Mouse (Mus musculus) midbrain, embryonic 14.5 days (tissue): ENCODE data around the gene Ubr3. TPM values are rescaled to one million over a fixed set of nuclear protein-coding genes. Genes with fewer than 3 reads are reported as not detected.

ENCODE experiments used
- ATAC-seq: fragments of 200-750 bp; cut with Nextera tagmentation; 2 replicates; pipeline ENCODE4 v1.8.0; 2017; ENCODE audit warnings: moderate number of reproducible peaks, moderate library complexity; ENCODE audit not compliant: low FRiP score, low TSS enrichment
- DNase-seq: peaks from one replicate; pipeline ENCODE4 v3.0.0-alpha.2; 2015
- H3K27ac ChIP-seq: fragments of 300-500 bp; sonication (generic); replicated peaks from 2 replicates; pipeline ENCODE4 v1.5.1; 2014; ENCODE audit warnings: mild to moderate bottlenecking, low read depth, low read length, moderate library complexity
- H3K27me3 ChIP-seq: fragments of 300-500 bp; sonication (generic); 2 replicates; pipeline ENCODE4 v1.6.1; 2014; ENCODE audit warnings: low read length, control low read depth, mixed read lengths; ENCODE audit not compliant: control insufficient read depth, insufficient read depth
- H3K36me3 ChIP-seq: fragments of 300-500 bp; sonication (generic); 2 replicates; pipeline ENCODE4 v1.6.1; 2014; ENCODE audit warnings: low read length, control low read depth; ENCODE audit not compliant: control insufficient read depth, insufficient read depth
- H3K4me1 ChIP-seq: fragments of 300-500 bp; sonication (generic); 2 replicates; pipeline ENCODE4 v1.6.1; 2014; ENCODE audit warnings: mild to moderate bottlenecking, antibody characterized with exemption, low read length, control low read depth; ENCODE audit not compliant: control insufficient read depth, insufficient read depth
- H3K4me2 ChIP-seq: fragments of 300-500 bp; sonication (generic); 2 replicates; pipeline ENCODE4 v1.6.1; 2014; ENCODE audit warnings: mild to moderate bottlenecking, low read length, moderate library complexity
- H3K4me3 ChIP-seq: fragments of 300-500 bp; sonication (generic); replicated peaks from 2 replicates; pipeline ENCODE4 v1.5.1; 2014; ENCODE audit warnings: low read depth, low read length
- H3K9ac ChIP-seq: fragments of 300-500 bp; sonication (generic); replicated peaks from 2 replicates; pipeline ENCODE4 v1.6.1; 2014; ENCODE audit warnings: mild to moderate bottlenecking, low read length, moderate library complexity
- H3K9me3 ChIP-seq: fragments of 300-500 bp; sonication (generic); 2 replicates; pipeline ENCODE4 v1.6.1; 2016; ENCODE audit warnings: low read length, control low read depth, mixed read lengths; ENCODE audit not compliant: control insufficient read depth
- WGBS: fragments of 180-500 bp; shearing (Covaris S2); extraction: QIAGEN DNeasy Blood & Tissue Kit; methylation state at CpG from one replicate; pipeline ENCODE4 v1.1.7; 2014; 5-methylcytosine and 5-hydroxymethylcytosine counted together
- polyA plus RNA-seq: library from polyadenylated mRNA; unstranded; fragments of >200 nt; fragmentation: Nextera tagmentation; extraction: Ambion mirVana; gene quantifications from 2 replicates; pipeline ENCODE4 v1.2.1, GENCODE M21; 2014

The Ubr3 gene
- polyA plus RNA-seq, 1 experiment from 2014 or later, result 26.9 TPM

- Histone ChIP-seq H3K4me3 (no peak overlapping the region), H3K4me1 (peaks cover 25% of the 10 kb centered on the region), H3K9ac (no peak overlapping the region), H3K36me3 (no peaks in the 10 kb centered on the region), H3K27me3 (no peaks in the 10 kb centered on the region), H3K4me2 (no peak overlapping the region), H3K27ac (no peak overlapping the region), H3K9me3 (no peaks in the 10 kb centered on the region)
- ATAC-seq (no peak), DNase-seq (no peak)
- WGBS, result 93% methylated on average over 4 of the region's 4 CpGs
Observed at GRCm38 (mm10) chr2:70058201-70058600, 161.2 kb downstream of the Ubr3 start.

DNA sequence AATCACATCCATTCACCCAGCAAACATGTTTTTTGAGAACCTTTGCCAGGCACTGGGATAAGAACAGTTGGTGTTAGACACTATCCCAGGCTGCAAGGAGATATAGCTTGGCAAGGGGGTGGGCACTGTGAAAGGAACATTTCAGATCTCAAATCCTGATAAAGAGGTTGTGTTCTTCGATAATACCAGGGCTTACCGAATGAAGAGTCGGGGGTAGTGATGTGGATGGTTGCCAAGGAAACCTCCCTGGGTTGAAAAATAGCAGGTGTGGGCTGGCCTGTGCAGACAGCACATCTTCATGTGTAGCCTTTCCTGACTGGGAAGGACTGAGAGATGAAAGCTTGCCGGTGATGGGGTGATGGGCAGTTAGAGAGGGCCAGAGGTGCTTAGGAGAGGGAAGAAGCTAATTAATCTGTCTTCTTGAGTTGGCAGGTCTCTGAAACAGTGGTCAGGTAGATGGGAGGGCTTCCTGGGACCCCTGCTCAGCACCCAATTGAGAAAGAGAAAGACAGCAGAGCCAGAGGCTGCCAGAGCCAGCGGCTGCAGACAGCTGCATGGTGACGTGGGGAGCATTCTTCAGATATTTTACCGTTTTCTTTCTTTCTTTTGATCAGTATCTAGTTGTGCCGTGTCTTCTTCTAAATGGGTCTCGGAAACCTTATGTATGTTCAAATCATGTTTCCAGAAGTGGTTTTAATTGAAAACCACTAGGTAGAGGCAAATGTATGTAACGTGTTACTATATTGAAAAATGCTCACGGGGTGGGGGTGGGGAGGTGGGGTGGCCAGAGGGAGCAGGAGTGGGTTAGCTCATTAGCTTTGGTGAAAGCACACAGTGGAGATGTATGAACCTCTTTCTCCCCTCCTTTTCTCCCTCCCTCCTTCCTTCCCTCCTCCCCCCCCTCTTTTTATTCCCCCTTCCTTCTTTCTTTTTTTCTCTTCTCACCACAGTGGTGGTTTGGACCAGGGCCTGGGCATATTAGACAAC lies 163.6 kb downstream of the Ubr3 start:
- WGBS, result 24% methylated on average over 11 of the region's 11 CpGs
- Histone ChIP-seq H3K27me3 (no peaks in the 10 kb centered on the region), H3K4me2 (peak overlapping the region; percentile 27), H3K27ac (peak overlapping the region; percentile 83), H3K4me1 (peaks cover 15% of the 10 kb centered on the region), H3K36me3 (no peaks in the 10 kb centered on the region), H3K9me3 (no peaks in the 10 kb centered on the region), H3K4me3 (no peak overlapping the region), H3K9ac (no peak overlapping the region)
- ATAC-seq, result peak; percentile 72
- peak; percentile 79 for DNase-seq

GRCm38 (mm10) chr2:70065116-70065515 lies 168.1 kb downstream of the Ubr3 start:
- no peak overlapping the region for H3K9ac ChIP-seq
- no peaks in the 10 kb centered on the region for H3K36me3 ChIP-seq
- no peaks in the 10 kb centered on the region for H3K9me3 ChIP-seq
- H3K4me2 ChIP-seq, result no peak overlapping the region
- no peaks in the 10 kb centered on the region for H3K27me3 ChIP-seq
- 89% methylated on average over 6 of the region's 6 CpGs for WGBS
- DNase-seq, result no peak
- H3K4me1 ChIP-seq, result peaks cover 13% of the 10 kb centered on the region
- ATAC-seq, result no peak
- no peak overlapping the region for H3K4me3 ChIP-seq
- no peak overlapping the region for H3K27ac ChIP-seq

DNA sequence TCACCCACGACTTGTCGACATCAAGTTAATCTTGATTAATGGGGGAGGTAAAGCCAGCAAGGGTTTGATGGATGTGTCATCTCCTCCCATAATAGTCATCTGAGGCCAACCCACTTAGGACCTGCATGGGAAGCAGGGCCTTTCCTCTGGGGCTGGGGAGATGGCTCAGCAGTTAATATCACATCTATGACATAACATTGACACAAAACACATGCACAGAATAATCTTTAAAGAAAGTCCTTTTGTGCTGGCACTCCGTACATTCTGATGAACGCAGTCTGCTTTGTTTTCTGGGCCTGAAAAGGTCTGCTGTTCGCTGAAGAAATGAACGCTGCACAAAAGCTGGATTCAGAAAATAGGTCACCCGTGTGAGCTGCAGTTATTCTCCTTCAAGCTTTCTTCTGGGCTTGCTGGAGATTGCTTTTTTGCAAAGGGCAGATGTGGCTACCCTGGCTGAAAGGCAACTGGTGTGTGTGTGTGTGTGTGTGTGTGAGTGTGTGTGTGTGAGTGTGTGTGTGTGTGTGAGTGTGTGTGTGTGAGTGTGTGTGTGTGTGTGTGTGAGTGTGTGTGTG lies 168.8 kb downstream of the Ubr3 start:
- Histone ChIP-seq H3K27me3 (no peaks in the 10 kb centered on the region), H3K36me3 (no peaks in the 10 kb centered on the region), H3K4me2 (no peak overlapping the region), H3K9me3 (no peaks in the 10 kb centered on the region), H3K9ac (no peak overlapping the region), H3K27ac (0 out of 2 replicates have a peak overlapping the region, but pooled peaks have one; percentile 26), H3K4me1 (peaks cover 6% of the 10 kb centered on the region), H3K4me3 (no peak overlapping the region)
- no peak for DNase-seq
- ATAC-seq, result no peak
- 35% methylated on average over 7 of the region's 7 CpGs for WGBS

GRCm38 (mm10) chr2:70066338-70067022 lies 169.4 kb downstream of the Ubr3 start:
- Histone ChIP-seq H3K9ac (no peak overlapping the region), H3K4me3 (no peak overlapping the region), H3K27me3 (no peaks in the 10 kb centered on the region), H3K27ac (peak overlapping the region; percentile 26; the same call in 1 of the 2 replicates), H3K36me3 (no peaks in the 10 kb centered on the region), H3K9me3 (no peaks in the 10 kb centered on the region), H3K4me2 (no peak overlapping the region), H3K4me1 (no peaks in the 10 kb centered on the region)
- DNase-seq (no peak), ATAC-seq (no peak)
- 64% methylated on average over 6 of the region's 6 CpGs for WGBS

DNA sequence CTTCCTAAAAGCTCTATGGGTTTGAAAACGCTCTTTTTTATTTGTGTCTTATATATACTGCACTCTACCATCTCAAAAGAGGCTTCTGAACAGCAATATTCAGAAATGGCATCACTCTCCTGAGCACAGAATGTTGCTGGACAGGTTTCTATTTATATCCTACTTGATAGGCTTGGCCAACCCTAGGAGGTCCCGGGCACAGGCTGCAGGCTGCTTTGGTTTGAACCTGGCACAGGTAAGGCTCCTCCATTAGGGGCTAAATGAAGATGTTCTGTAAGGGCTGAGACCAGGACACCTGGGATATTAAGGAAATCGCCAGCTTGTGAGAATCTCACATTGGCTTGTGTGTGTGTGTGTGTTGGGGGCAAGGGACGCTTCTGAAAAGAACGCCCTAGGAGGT lies 172.8 kb downstream of the Ubr3 start:
- ATAC-seq, result no peak
- H3K27ac ChIP-seq, result no peak overlapping the region
- DNase-seq, result no peak
- WGBS, result 91% methylated on average over 5 of the region's 5 CpGs
- H3K9ac ChIP-seq, result no peak overlapping the region
- H3K36me3 ChIP-seq, result no peaks in the 10 kb centered on the region
- no peaks in the 10 kb centered on the region for H3K4me1 ChIP-seq
- H3K9me3 ChIP-seq, result no peaks in the 10 kb centered on the region
- H3K27me3 ChIP-seq, result no peaks in the 10 kb centered on the region
- H3K4me3 ChIP-seq, result no peak overlapping the region
- H3K4me2 ChIP-seq, result no peak overlapping the region

Other genes starting within 250 kb of the Ubr3 start
- 0.11 and 0.21 TPM in 2 replicates for gene Klhl41, start 227.1 kb upstream of the Ubr3 start, polyA plus RNA-seq
- 15.7 and 20.1 TPM in 2 replicates for gene Fastkd1, start 183.7 kb upstream of the Ubr3 start, polyA plus RNA-seq
- gene Ppig, start 174.7 kb upstream of the Ubr3 start, polyA plus RNA-seq, result 91.2 and 95.9 TPM in 2 replicates
- 2.5 and 3.0 TPM in 2 replicates for gene Ccdc173, start 107.7 kb upstream of the Ubr3 start, polyA plus RNA-seq
- 33.4 and 49.4 TPM in 2 replicates for gene Phospho2, start 107.6 kb upstream of the Ubr3 start, polyA plus RNA-seq
- 75.3 and 85.9 TPM in 2 replicates for gene Klhl23, start 75.3 kb upstream of the Ubr3 start, polyA plus RNA-seq
- 251 and 296 TPM in 2 replicates for gene Ssb, start 35.7 kb upstream of the Ubr3 start, polyA plus RNA-seq
- gene Mettl5, start 11.6 kb upstream of the Ubr3 start, polyA plus RNA-seq, result 27.7 and 29.7 TPM in 2 replicates
- 0.28 and 0.43 TPM in 2 replicates for gene Myo3b, start 141.9 kb downstream of the Ubr3 start, polyA plus RNA-seq